Mouse (Mus musculus) embryo, embryonic 10.5 days (tissue): ENCODE measurements around the gene Tspan32.
A peak's percentile ranks its signal among the peaks of the same experiment; 100 is the strongest.

ENCODE experiments used
- DNase-seq: peaks from one replicate; pipeline ENCODE4 v3.0.0-alpha.2; 2015; ENCODE audit warnings: low spot score

Gene Tspan32

GRCm38 (mm10) chr7:143054612-143054965, 49.7 kb downstream of the Tspan32 start:
- DNase-seq, result no peak

- no peak for DNase-seq
Observed at GRCm38 (mm10) chr7:143055001-143055400, 50.2 kb downstream of the Tspan32 start.

- DNase-seq, result no peak
Observed at GRCm38 (mm10) chr7:143055499-143056186, 50.8 kb downstream of the Tspan32 start.

- no peak for DNase-seq
Observed at GRCm38 (mm10) chr7:143057023-143057422, 52.2 kb downstream of the Tspan32 start.

- no peak for DNase-seq
Observed at GRCm38 (mm10) chr7:143057667-143058220, 52.9 kb downstream of the Tspan32 start.

GRCm38 (mm10) chr7:143058221-143058697, 53.4 kb downstream of the Tspan32 start:
- DNase-seq, result no peak

- no peak for DNase-seq
Observed at GRCm38 (mm10) chr7:143059202-143059870, 54.5 kb downstream of the Tspan32 start.

GRCm38 (mm10) chr7:143062704-143063103, 57.9 kb downstream of the Tspan32 start:
- no peak for DNase-seq

- DNase-seq, result no peak
Observed at GRCm38 (mm10) chr7:143064226-143064625, 59.4 kb downstream of the Tspan32 start.

GRCm38 (mm10) chr7:143065692-143066091, 60.8 kb downstream of the Tspan32 start:
- no peak for DNase-seq

GRCm38 (mm10) chr7:143067469-143067868, 62.6 kb downstream of the Tspan32 start:
- DNase-seq, result no peak

- no peak for DNase-seq
Observed at GRCm38 (mm10) chr7:143067897-143068296, 63.1 kb downstream of the Tspan32 start.

- peak; percentile 54 for DNase-seq
Observed at GRCm38 (mm10) chr7:143068316-143068881, 63.6 kb downstream of the Tspan32 start.

GRCm38 (mm10) chr7:143068882-143069591, 64.2 kb downstream of the Tspan32 start, which contains the start of gene Tssc4:
Gene Tssc4, plus strand, starts transcription at chr7:143069249.
- peak; percentile 100 for DNase-seq
